Mouse (Mus musculus) MEL (cell line): ENCODE results near the gene Gosr1.

Experiments used
- CTCF ChIP-seq, 3 experiments: IDR thresholded peaks in 2 of 3; conservative IDR thresholded peaks in 1 of 3; 2 replicates each; pipeline ENCODE4 v1.5.1; 2011 to 2012; ENCODE audit warnings: low read length in 3 of 3, low read depth in 2 of 3, mild to moderate bottlenecking in 2 of 3, improper control_type of control experiment in 1 of 3, inconsistent platforms in 1 of 3, mixed read lengths in 1 of 3, moderate library complexity in 1 of 3; ENCODE audit not compliant: control insufficient read depth in 1 of 3, insufficient read depth in 1 of 3, poor library complexity in 1 of 3, severe bottlenecking in 1 of 3
- EP300 ChIP-seq, 2 experiments: IDR thresholded peaks; 2 replicates each; pipeline ENCODE4 v1.6.1; 2011; ENCODE audit warnings: improper control_type of control experiment in 2 of 2, low read length in 2 of 2, low read depth in 1 of 2, mild to moderate bottlenecking in 1 of 2
- GATA1 ChIP-seq: IDR thresholded peaks from 2 replicates; pipeline ENCODE4 v1.6.1; 2011; ENCODE audit warnings: low read depth, low read length, improper control_type of control experiment
- HCFC1 ChIP-seq: IDR thresholded peaks from 2 replicates; pipeline ENCODE4 v1.6.1; 2012; ENCODE audit warnings: low read depth, mild to moderate bottlenecking, inconsistent platforms, low read length, improper control_type of control experiment, moderate library complexity
- KAT2A ChIP-seq: conservative IDR thresholded peaks from 2 replicates; pipeline ENCODE4 v1.6.1; 2012; ENCODE audit warnings: low read depth, low read length, improper control_type of control experiment, inconsistent platforms
- MAFK ChIP-seq: IDR thresholded peaks from 2 replicates; pipeline ENCODE4 v1.6.1; 2011; ENCODE audit warnings: low read depth, mild to moderate bottlenecking, low read length, improper control_type of control experiment, borderline replicate concordance
- MAZ ChIP-seq: IDR thresholded peaks from 2 replicates; pipeline ENCODE4 v1.6.1; 2012; ENCODE audit warnings: low read depth, mild to moderate bottlenecking, inconsistent platforms, low read length, improper control_type of control experiment
- MEF2A ChIP-seq: IDR thresholded peaks from 2 replicates; pipeline ENCODE4 v1.6.1; 2014; ENCODE audit warnings: low read depth, mild to moderate bottlenecking, inconsistent platforms, low read length, improper control_type of control experiment; ENCODE audit not compliant: poor library complexity, insufficient replicate concordance, severe bottlenecking; ENCODE audit errors: extremely low read depth
- MXI1 ChIP-seq: IDR thresholded peaks from 2 replicates; pipeline ENCODE4 v1.6.1; 2011; ENCODE audit warnings: mild to moderate bottlenecking, low read depth, low read length, improper control_type of control experiment
- NELFE ChIP-seq: IDR thresholded peaks from 2 replicates; pipeline ENCODE4 v1.6.1; 2011; ENCODE audit warnings: low read depth, low read length, improper control_type of control experiment
- POLR2A ChIP-seq, 2 experiments: IDR thresholded peaks; 2 replicates each; pipeline ENCODE4 v1.6.1; 2011 to 2012; ENCODE audit warnings: low read length in 2 of 2, mild to moderate bottlenecking in 2 of 2, control low read depth in 1 of 2, improper control_type of control experiment in 1 of 2, low read depth in 1 of 2, moderate library complexity in 1 of 2; ENCODE audit not compliant: control insufficient read depth in 1 of 2, insufficient read depth in 1 of 2, poor library complexity in 1 of 2
- USF1 ChIP-seq: IDR thresholded peaks from 2 replicates; pipeline ENCODE4 v1.6.1; 2014; ENCODE audit warnings: low read depth, mild to moderate bottlenecking, inconsistent platforms, low read length, improper control_type of control experiment, moderate library complexity

- no peak for TF ChIP-seq POLR2A (IDR thresholded peaks at IDR 0.05; ENCODE audit: control insufficient read depth in 1 of 2, insufficient read depth in 1 of 2, low read depth in 1 of 2, low read length in 2 of 2, poor library complexity in 1 of 2)
- TF ChIP-seq MAZ: no peak
- no peak for TF ChIP-seq HCFC1
- no peak for TF ChIP-seq GATA1
- TF ChIP-seq KAT2A: no peak
- no peak for TF ChIP-seq MXI1
- no peak for TF ChIP-seq CTCF (IDR thresholded peaks at IDR 0.05 in 2 of 3, conservative IDR thresholded peaks at IDR 0.05 in 1 of 3; ENCODE audit: control insufficient read depth in 1 of 3, insufficient read depth in 1 of 3, low read depth in 2 of 3, low read length in 3 of 3, poor library complexity in 1 of 3, severe bottlenecking in 1 of 3)
- no peak for TF ChIP-seq MAFK
- no peak for TF ChIP-seq USF1
- TF ChIP-seq NELFE: no peak
- no peak for TF ChIP-seq EP300 (IDR thresholded peaks at IDR 0.05; ENCODE audit: low read depth in 1 of 2, low read length in 2 of 2)
- TF ChIP-seq MEF2A: no peak
These were observed 28.0 kb upstream of the Gosr1 start for GRCm38 (mm10) chr11:76791331-76791730.
